7 mouse cellular contexts compared by ENCODE assay signal in genomic region chr5:121443548-121443947, GRCm38 (mm10). TPM values are rescaled to one million over a fixed set of nuclear protein-coding genes. Genes with fewer than 3 reads are reported as not detected.
A peak's percentile ranks its signal among the peaks of the same experiment; 100 is the strongest.
DNase-seq lines count a peak whose midpoint lies in the region; ATAC-seq and TF ChIP-seq lines count a peak whose summit lies in the region.

No protein-coding gene starts in this region.

- peak; percentile 63 for TF ChIP-seq CTCF in intestine, postnatal 0 days (IDR thresholded peaks at IDR 0.05; ENCODE audit: low read depth)
- TF ChIP-seq CTCF in E14TG2a.4 (conservative IDR thresholded peaks at IDR 0.05; ENCODE audit: low read length), result peak; percentile 80

- H3K27ac ChIP-seq in intestine, postnatal 0 days (ENCODE audit: low read depth, low read length), result no peak overlapping the region
- H3K27ac ChIP-seq in intestine, embryonic 15.5 days, result no peak overlapping the region

- no peak overlapping the region for H3K9ac ChIP-seq in intestine, postnatal 0 days (ENCODE audit: low read depth, low read length)
- no peak overlapping the region for H3K9ac ChIP-seq in intestine, embryonic 15.5 days

- H3K9me3 ChIP-seq in intestine, postnatal 0 days (ENCODE audit: control insufficient read depth), result no peaks in the 10 kb centered on the region
- H3K9me3 ChIP-seq in intestine, embryonic 15.5 days, result no peaks in the 10 kb centered on the region
- H3K9me3 ChIP-seq in E14TG2a.4 (ENCODE audit: low read length), result no peaks in the 10 kb centered on the region

- H3K27me3 ChIP-seq in intestine, postnatal 0 days (replicated peaks; ENCODE audit: control insufficient read depth, insufficient read depth, low read length), result no peaks in the 10 kb centered on the region
- H3K27me3 ChIP-seq in intestine, embryonic 15.5 days (replicated peaks), result no peaks in the 10 kb centered on the region
- H3K27me3 ChIP-seq in E14TG2a.4 (ENCODE audit: insufficient read depth, low read length), result no peaks in the 10 kb centered on the region

- no peak overlapping the region for H3K4me2 ChIP-seq in intestine, postnatal 0 days (replicated peaks; ENCODE audit: low read depth)
- no peak overlapping the region for H3K4me2 ChIP-seq in intestine, embryonic 15.5 days (replicated peaks)

- DNase-seq in A20 (ENCODE audit: low read depth, low spot score), result peak; percentile 77
- DNase-seq in embryo, embryonic 11.5 days (ENCODE audit: low read depth, low spot score), result peak; percentile 24
- DNase-seq in lung, postnatal 36 days, result peak; percentile 69
- no peak for DNase-seq in Muller cell, postnatal 12 days (ENCODE audit: inconsistent ontology term)

- peaks cover 78% of the 10 kb centered on the region for H3K36me3 ChIP-seq in intestine, postnatal 0 days (ENCODE audit: control insufficient read depth, insufficient read depth)
- H3K36me3 ChIP-seq in intestine, embryonic 15.5 days, result peaks cover 71% of the 10 kb centered on the region
- H3K36me3 ChIP-seq in E14TG2a.4 (ENCODE audit: insufficient read depth, low read length), result peaks cover 100% of the 10 kb centered on the region

- H3K4me1 ChIP-seq in intestine, postnatal 0 days (replicated peaks; ENCODE audit: control insufficient read depth, insufficient read depth, low read length), result no peaks in the 10 kb centered on the region
- no peaks in the 10 kb centered on the region for H3K4me1 ChIP-seq in intestine, embryonic 15.5 days (replicated peaks)
- H3K4me1 ChIP-seq in E14TG2a.4 (replicated peaks; ENCODE audit: low read depth, low read length), result peaks cover 46% of the 10 kb centered on the region

- WGBS in intestine, postnatal 0 days, result 92% methylated on average over 3 of the region's 3 CpGs
- WGBS in intestine, embryonic 15.5 days, result 92% methylated on average over 3 of the region's 3 CpGs

- no peak for ATAC-seq in intestine, postnatal 0 days
- ATAC-seq in intestine, embryonic 15.5 days, result no peak

- no peak overlapping the region for H3K4me3 ChIP-seq in intestine, postnatal 0 days (ENCODE audit: low read depth, low read length)
- H3K4me3 ChIP-seq in intestine, embryonic 15.5 days (replicated peaks), result no peak overlapping the region
- no peak overlapping the region for H3K4me3 ChIP-seq in E14TG2a.4 (replicated peaks; ENCODE audit: low read length)

RNA-seq across cellular contexts. Expression of gene Tmem116, which starts 8.1 kb away (rescaled TPM):
- 6.8 and 7.2 TPM in 2 replicates for polyA plus RNA-seq in intestine, postnatal 0 days (2015; fragmentation: Nextera tagmentation; extraction: Ambion mirVana)
- polyA plus RNA-seq in intestine, embryonic 15.5 days (2015; fragmentation: Nextera tagmentation; extraction: Ambion mirVana), result 2.5 and 3.8 TPM in 2 replicates

RNA-seq across cellular contexts. Expression of gene Erp29, which starts 8.8 kb away (rescaled TPM):
- 164 and 175 TPM in 2 replicates for polyA plus RNA-seq in intestine, postnatal 0 days (2015; fragmentation: Nextera tagmentation; extraction: Ambion mirVana)
- 173 and 204 TPM in 2 replicates for polyA plus RNA-seq in intestine, embryonic 15.5 days (2015; fragmentation: Nextera tagmentation; extraction: Ambion mirVana)

RNA-seq across cellular contexts. Expression of gene Naa25, which starts 45.8 kb away (rescaled TPM):
- polyA plus RNA-seq in intestine, postnatal 0 days (2015; fragmentation: Nextera tagmentation; extraction: Ambion mirVana), result 14.2 and 15.0 TPM in 2 replicates
- 46.3 and 48.0 TPM in 2 replicates for polyA plus RNA-seq in intestine, embryonic 15.5 days (2015; fragmentation: Nextera tagmentation; extraction: Ambion mirVana)

RNA-seq across cellular contexts. Expression of gene Trafd1, which starts 58.1 kb away (rescaled TPM):
- 99.1 and 100 TPM in 2 replicates for polyA plus RNA-seq in intestine, postnatal 0 days (2015; fragmentation: Nextera tagmentation; extraction: Ambion mirVana)
- polyA plus RNA-seq in intestine, embryonic 15.5 days (2015; fragmentation: Nextera tagmentation; extraction: Ambion mirVana), result 55.1 and 58.1 TPM in 2 replicates

RNA-seq across cellular contexts. Expression of gene Adam1b, which starts 59.7 kb away (rescaled TPM):
- polyA plus RNA-seq in intestine, postnatal 0 days (2015; fragmentation: Nextera tagmentation; extraction: Ambion mirVana), result 0.04 TPM in 1 of 2 replicates, not detected in the other
- 0.08 TPM in 1 of 2 replicates, not detected in the other for polyA plus RNA-seq in intestine, embryonic 15.5 days (2015; fragmentation: Nextera tagmentation; extraction: Ambion mirVana)
